Mouse (Mus musculus) erythroblast, embryonic 14.5 days (primary cell): ENCODE results near the gene Fez2. TPM values are rescaled to one million over a fixed set of nuclear protein-coding genes. Genes with fewer than 3 reads are reported as not detected.

ENCODE experiments used
- H3K27me3 ChIP-seq: 2 replicates; pipeline ENCODE4 v1.6.1; 2012; ENCODE audit warnings: inconsistent platforms; ENCODE audit not compliant: control insufficient read depth
- H3K36me3 ChIP-seq: 2 replicates; pipeline ENCODE4 v1.6.1; 2012; ENCODE audit warnings: mild to moderate bottlenecking, inconsistent platforms; ENCODE audit not compliant: control insufficient read depth
- H3K4me1 ChIP-seq: 2 replicates; pipeline ENCODE4 v1.6.1; 2012; ENCODE audit warnings: inconsistent platforms; ENCODE audit not compliant: control insufficient read depth
- H3K4me3 ChIP-seq: replicated peaks from 2 replicates; pipeline ENCODE3; 2012; ENCODE audit warnings: moderate library complexity, mild to moderate bottlenecking, inconsistent platforms
- H3K9me3 ChIP-seq: 2 replicates; pipeline ENCODE4 v1.6.1; 2012; ENCODE audit warnings: low read length, inconsistent platforms, mixed read lengths; ENCODE audit not compliant: control insufficient read depth
- GATA1 ChIP-seq: IDR thresholded peaks from 2 replicates; pipeline ENCODE4 v1.6.1; 2012; ENCODE audit warnings: low read length, inconsistent platforms, mixed read lengths
- TAL1 ChIP-seq: IDR thresholded peaks from 3 replicates; pipeline ENCODE4 v1.6.1; 2012; ENCODE audit warnings: low read length, inconsistent platforms, mixed read lengths
- polyA plus RNA-seq: library from polyadenylated mRNA; stranded (reverse); fragments of >175 nt; gene quantifications from 2 replicates; pipeline ENCODE4 v1.2.3, GENCODE M21; 2012

Fez2 gene
- polyA plus RNA-seq, 1 experiment = 0.73 TPM

DNA sequence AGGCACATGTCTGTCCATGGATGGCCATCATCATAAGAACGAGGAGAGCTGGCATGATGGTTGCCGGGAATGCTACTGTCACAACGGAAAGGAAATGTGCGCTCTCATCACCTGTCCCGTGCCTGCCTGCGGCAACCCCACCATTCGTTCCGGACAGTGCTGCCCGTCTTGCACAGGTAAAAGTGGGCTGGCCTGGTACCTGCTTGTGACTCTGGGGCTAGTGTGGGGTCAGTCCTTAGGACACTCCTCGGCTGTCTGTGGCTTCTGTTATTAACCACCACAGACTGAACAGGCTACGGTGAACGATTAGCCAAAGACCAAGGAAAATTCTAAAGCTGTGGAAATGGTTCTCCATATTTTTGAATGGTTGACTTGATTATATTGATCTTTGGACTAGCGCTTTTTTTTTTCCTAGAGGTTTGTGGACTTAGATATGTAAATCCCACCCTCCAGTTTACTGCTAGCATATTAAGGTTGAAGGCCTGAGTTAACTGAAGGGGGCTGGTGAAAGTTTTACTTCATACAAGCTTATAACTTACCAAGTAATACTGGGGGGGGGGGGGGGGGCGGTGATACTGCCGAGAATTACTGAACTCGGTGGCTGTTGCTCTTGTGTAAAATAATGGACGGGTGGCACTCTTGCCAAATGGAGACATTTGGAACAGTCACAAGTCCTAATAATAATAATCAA lies 70.7 kb downstream of the Fez2 start:
- H3K9me3 ChIP-seq = no peaks in the 10 kb centered on the region
- no peaks in the 10 kb centered on the region for H3K4me1 ChIP-seq
- peaks cover 3% of the 10 kb centered on the region for H3K36me3 ChIP-seq
- H3K4me3 ChIP-seq = no peak overlapping the region
- no peak for TF ChIP-seq TAL1
- no peak for TF ChIP-seq GATA1
- no peaks in the 10 kb centered on the region for H3K27me3 ChIP-seq

DNA sequence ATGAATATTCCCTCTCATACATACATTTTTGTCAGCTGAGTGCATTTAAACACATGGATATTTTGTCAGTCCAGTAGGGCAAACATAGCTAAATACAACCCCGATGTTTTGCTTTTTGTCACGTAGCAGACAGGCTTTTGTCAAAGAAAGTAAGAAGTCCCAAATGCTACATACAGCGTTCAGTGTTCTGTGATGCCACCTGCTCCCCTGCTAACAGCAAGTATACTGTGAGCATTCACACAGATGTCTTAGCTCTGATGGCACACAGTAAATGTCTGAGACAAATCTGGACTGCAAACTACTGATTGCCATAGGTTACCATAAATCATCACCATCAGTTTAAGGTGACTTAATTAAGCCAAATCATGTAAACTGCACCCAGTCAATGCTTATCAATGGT lies 74.3 kb downstream of the Fez2 start:
- no peaks in the 10 kb centered on the region; the same call in 1 of the 2 replicates for H3K36me3 ChIP-seq

GRCm38 (mm10) chr17:78335250-78335649 lies 82.7 kb downstream of the Fez2 start:
- Histone ChIP-seq H3K4me1 (peaks cover 18% of the 10 kb centered on the region), H3K27me3 (no peaks in the 10 kb centered on the region), H3K9me3 (no peaks in the 10 kb centered on the region), H3K4me3 (no peak overlapping the region), H3K36me3 (no peaks in the 10 kb centered on the region)
- TF ChIP-seq GATA1 (no peak), TAL1 (no peak)

More for the DNA sequence above, 74.3 kb downstream of the Fez2 start:
- Histone ChIP-seq H3K9me3 (no peaks in the 10 kb centered on the region), H3K27me3 (no peaks in the 10 kb centered on the region), H3K4me3 (no peak overlapping the region), H3K4me1 (no peaks in the 10 kb centered on the region)
- TF ChIP-seq GATA1 = no peak
- no peak for TF ChIP-seq TAL1

DNA sequence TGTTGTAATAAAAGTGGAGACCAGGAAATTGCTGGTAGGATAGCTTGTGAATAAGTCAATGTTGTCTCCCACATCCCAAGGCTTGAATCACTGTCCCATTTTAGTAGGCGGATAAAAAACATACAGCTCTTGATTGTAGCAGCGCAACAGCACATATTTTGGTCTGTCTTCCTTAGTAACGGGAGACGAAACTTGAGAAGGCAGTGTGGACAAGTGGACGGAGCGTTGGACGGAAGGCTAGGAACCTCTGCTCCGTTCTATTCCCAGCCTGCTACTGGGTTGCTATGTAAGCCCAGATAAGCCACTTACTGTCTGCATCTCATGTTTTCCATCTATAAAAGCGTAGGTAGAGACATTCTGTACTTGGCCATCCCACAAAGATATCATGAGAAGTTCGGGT lies 84.7 kb downstream of the Fez2 start:
- TF ChIP-seq TAL1 = no peak
- TF ChIP-seq GATA1 = no peak
- H3K27me3 ChIP-seq = no peaks in the 10 kb centered on the region
- H3K4me3 ChIP-seq = no peak overlapping the region
- no peaks in the 10 kb centered on the region for H3K36me3 ChIP-seq
- peaks cover 32% of the 10 kb centered on the region for H3K4me1 ChIP-seq
- no peaks in the 10 kb centered on the region for H3K9me3 ChIP-seq

- no peaks in the 10 kb centered on the region for H3K9me3 ChIP-seq
- H3K4me3 ChIP-seq = no peak overlapping the region
- H3K27me3 ChIP-seq = no peaks in the 10 kb centered on the region
- TF ChIP-seq TAL1 (no peak), GATA1 (no peak)
- H3K36me3 ChIP-seq = no peaks in the 10 kb centered on the region
- peaks cover 50% of the 10 kb centered on the region for H3K4me1 ChIP-seq
These were observed 86.5 kb downstream of the Fez2 start for GRCm38 (mm10) chr17:78331438-78331837.

GRCm38 (mm10) chr17:78328287-78328686 lies 89.7 kb downstream of the Fez2 start:
- TF ChIP-seq TAL1 = peak; percentile 67
- TF ChIP-seq GATA1 = peak; percentile 57
- Histone ChIP-seq H3K4me1 (peaks cover 61% of the 10 kb centered on the region), H3K4me3 (peak overlapping the region; percentile 21), H3K36me3 (no peaks in the 10 kb centered on the region; the same call in 1 of the 2 replicates), H3K27me3 (no peaks in the 10 kb centered on the region), H3K9me3 (no peaks in the 10 kb centered on the region)

DNA sequence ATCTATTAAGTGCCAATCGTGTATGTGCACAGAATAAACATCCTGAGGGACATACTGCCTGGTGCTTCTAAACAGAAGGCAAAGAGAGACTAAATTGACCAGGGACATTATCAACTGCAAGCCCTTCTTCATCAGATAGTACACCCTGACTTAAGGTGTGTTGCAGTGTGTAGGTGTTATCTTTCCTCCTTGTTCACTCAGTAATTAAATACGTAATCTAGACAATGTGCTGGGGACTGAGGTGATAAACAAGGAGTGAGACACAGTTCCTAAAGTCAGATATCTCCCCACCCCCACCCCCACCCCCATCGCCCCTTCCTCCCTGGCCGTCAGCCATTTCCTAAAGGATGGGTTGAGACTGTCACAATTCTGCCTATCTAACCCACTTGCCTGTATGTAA lies 90.8 kb downstream of the Fez2 start:
- no peaks in the 10 kb centered on the region for H3K9me3 ChIP-seq
- H3K36me3 ChIP-seq = no peaks in the 10 kb centered on the region; the same call in 1 of the 2 replicates
- no peaks in the 10 kb centered on the region for H3K27me3 ChIP-seq
- H3K4me1 ChIP-seq = peaks cover 60% of the 10 kb centered on the region
- no peak overlapping the region for H3K4me3 ChIP-seq
- TF ChIP-seq TAL1 = no peak
- TF ChIP-seq GATA1 = peak; percentile 15; the same call in 1 of the 2 replicates

DNA sequence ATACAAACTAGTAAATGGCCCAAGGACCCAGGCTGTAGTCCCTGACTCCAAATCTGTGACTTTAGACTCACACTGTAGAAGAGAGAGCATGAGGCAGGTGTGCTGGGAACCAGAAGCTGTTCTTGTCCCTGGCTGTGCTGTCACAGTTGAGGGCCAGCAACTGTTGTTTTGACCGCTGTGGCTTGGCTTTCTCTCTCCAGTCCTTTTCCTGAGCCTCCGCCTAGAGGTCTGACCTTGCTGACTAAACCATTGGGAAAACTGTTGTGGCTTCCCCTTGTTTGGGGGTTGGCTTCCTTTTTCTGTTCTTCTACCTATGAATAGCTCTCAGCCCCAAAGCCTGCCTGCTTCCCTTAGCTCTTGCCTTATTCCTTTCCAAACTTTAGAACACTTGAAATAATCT lies 91.6 kb downstream of the Fez2 start:
- TF ChIP-seq GATA1 = no peak
- no peak for TF ChIP-seq TAL1
- Histone ChIP-seq H3K9me3 (no peaks in the 10 kb centered on the region), H3K4me1 (peaks cover 60% of the 10 kb centered on the region), H3K36me3 (no peaks in the 10 kb centered on the region; the same call in 1 of the 2 replicates), H3K27me3 (no peaks in the 10 kb centered on the region), H3K4me3 (no peak overlapping the region)

DNA sequence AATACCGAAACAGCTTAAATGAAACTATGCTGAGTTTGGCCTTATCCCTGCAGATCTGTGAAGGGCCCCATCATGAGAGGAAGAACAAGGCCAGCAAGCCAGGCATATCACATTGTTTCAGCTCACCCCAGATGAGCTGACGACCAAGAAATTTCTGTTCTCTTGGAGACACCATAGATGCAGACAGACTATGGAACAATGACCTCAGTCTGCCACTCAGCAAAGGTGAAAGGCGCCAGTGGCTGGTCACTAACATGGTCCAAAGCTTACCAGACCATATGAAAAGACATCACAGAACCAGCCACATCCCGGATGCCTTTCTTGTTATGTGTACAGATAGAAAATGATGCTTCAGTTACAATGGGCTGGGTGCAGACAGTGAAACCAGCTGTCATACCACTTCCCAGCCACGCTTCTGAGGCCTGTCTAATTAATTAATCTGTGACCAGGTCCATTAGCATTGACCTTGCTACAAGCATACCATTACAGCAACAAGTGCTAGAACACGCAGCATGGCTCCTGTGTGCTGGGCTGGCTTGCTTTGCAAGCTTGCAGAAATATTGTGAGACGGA lies 92.1 kb downstream of the Fez2 start:
- Histone ChIP-seq H3K4me3 (no peak overlapping the region), H3K4me1 (peaks cover 60% of the 10 kb centered on the region), H3K9me3 (no peaks in the 10 kb centered on the region), H3K36me3 (no peaks in the 10 kb centered on the region; the same call in 1 of the 2 replicates), H3K27me3 (no peaks in the 10 kb centered on the region)
- no peak for TF ChIP-seq GATA1
- no peak for TF ChIP-seq TAL1
